Mouse (Mus musculus): ENCODE measurements around the gene AA467197.

DNA sequence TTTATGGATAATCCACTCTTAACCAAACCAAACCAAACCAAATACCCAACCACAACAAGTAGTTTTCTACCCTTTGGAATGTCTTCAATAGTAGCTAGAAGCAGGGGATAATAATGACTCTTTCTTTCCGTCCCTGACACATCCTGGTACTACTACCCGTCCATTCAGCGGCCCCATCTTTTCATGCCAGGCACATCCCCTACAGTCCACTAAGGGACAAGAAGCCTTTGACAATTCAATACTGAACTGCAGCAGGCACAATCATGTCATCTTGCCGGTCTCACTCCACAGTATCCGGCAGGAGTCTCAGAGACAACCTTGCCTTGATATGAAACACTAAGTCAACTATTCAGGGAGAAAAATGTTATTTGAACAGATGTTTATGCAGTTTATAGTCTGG is 31.0 kb upstream of the AA467197 start:
- TF ChIP-seq E2F4 (IDR thresholded peaks at IDR 0.05; ENCODE audit: insufficient read depth) (no peak), POLR2A (IDR thresholded peaks at IDR 0.05; ENCODE audit: insufficient read length, low read depth) (no peak), USF1 (IDR thresholded peaks at IDR 0.05; ENCODE audit: low read depth) (no peak), MAX (IDR thresholded peaks at IDR 0.05; ENCODE audit: low read depth) (no peak), POLR2AphosphoS2 (IDR thresholded peaks at IDR 0.05; ENCODE audit: insufficient read length, low read depth) (no peak)
